Mouse (Mus musculus) layer of hippocampus, adult 18-20 months (tissue): ENCODE results near the gene Nek9. TPM values are rescaled to one million over a fixed set of nuclear protein-coding genes. Genes with fewer than 3 reads are reported as not detected.

ENCODE experiments used
- DNase-seq, 2 experiments: peaks; one replicate each; pipeline ENCODE4 v3.0.0; 2022; ENCODE audit warnings: low spot score in 2 of 2
- long read RNA-seq: library from polyadenylated mRNA; stranded (forward); transcript quantifications from one replicate; pipeline ENCODE4 v2.0.0, GENCODE M21; 2021
- total RNA-seq, 2 experiments: library from RNA; stranded (reverse); gene quantifications; 2 replicates each; pipeline ENCODE4 v1.2.3; 2021

Gene Nek9
- total RNA-seq = 10 to 100 TPM; 34.1 to 35.2 TPM
- long read RNA-seq, full-length matches to known transcripts = 7 of 13 reads
- long read RNA-seq, partial matches to known transcripts = 2 of 13 reads
- long read RNA-seq, other reads (novel, unspliced or antisense) = 4 of 13 reads

GRCm38 (mm10) chr12:85339243-85339729 lies at the start of gene Nek9:
Nek9 (minus strand) TSS chr12:85339362.
- DNase-seq = peak; percentile 84 to 95

DNA sequence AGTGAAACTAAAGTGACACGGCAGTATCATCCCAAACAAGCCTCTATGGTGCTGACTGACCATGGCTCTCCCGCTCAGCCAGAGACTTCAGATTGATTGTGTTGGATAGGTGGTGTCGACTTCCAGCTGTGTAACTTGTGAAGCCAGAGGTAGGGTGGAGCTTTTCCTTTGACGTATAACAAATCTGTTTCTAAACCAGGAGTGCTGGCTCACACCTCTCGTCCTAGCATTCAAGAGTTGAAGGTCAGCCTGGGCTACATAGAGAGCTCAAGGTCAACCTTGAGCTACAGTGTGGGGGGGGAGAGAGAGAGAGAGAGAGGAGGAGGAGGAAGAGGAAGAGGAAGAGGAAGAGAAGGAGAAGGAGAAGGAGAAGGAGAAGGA lies 46.8 kb upstream of the Nek9 start:
- DNase-seq = no peak

DNA sequence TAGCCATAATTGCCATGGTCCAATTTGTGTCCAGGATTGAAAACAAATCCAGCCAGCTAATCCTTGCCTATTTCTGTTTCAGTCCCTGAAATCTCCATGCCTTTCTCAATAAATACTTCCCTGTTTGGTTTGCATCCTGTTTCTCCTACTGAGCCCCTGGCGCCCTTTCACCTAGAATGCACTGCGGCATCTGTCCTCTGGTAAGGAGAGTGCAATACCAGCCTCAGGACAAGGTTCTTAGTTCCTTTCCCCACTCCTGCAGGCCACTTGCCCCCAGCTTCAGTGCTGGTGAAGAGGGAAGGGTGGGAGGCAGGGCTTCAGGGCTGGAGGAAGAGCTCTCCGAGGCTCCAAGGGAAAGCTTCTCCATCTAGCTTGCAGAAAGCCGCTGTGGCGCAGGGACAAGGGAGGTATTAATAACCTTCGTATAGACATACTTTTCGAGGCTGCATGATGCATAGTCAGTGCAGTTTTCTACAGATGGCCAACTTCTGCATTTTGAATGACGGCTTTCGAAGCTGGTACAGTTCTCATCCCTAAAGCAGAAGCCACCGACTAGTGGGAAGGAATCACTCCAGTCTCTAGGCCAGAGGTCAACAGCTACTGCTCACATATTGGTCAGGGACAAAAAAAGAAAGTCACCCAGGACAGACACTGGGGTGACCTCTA lies 46.3 kb upstream of the Nek9 start:
- DNase-seq = no peak

DNA sequence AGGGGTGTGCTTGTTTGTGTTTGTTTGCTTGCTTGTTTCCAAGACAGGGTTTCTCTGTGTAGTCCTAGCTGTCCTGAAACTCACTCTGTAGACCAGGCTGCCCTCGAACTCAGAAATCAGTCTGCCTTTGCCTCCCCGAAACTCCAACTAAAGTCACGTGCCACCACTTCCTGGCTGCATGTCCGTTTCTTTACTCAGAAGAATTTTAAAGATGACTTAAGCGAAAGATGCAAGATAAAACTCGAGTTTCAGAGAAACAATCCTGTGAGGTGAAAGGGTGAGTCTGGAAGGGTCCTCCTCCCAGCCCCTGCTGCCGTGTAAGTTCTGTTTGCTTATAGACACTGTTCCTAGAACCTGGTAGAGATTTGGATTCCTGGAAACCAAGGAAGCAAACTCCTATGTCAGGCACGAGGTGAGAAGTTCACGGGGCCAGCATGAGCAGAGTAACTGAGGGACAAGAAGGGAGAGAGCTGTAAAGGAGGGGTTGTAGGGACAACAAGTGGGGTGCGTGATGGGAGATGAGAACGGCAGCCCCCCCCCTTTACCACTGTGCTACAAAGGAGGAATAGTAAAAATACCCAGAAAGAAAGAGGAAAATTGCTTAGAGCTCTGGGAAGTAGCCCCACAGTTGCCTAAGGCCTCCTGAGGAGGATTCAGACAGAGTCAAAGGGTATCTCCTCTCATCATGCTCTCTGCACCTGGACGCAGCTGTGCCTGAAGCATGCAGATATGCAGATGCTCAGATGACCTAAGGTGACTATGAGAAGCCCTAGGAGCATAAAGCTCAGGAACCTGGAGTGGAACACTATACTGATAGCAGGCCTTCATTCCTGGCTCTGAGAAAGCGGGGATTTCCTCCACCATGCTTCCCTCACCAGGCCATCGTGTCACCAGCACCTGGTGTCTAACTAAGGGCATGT lies 43.9 kb upstream of the Nek9 start:
- DNase-seq = no peak

- DNase-seq = no peak
Observed at GRCm38 (mm10) chr12:85381570-85381969, 42.4 kb upstream of the Nek9 start.

DNA sequence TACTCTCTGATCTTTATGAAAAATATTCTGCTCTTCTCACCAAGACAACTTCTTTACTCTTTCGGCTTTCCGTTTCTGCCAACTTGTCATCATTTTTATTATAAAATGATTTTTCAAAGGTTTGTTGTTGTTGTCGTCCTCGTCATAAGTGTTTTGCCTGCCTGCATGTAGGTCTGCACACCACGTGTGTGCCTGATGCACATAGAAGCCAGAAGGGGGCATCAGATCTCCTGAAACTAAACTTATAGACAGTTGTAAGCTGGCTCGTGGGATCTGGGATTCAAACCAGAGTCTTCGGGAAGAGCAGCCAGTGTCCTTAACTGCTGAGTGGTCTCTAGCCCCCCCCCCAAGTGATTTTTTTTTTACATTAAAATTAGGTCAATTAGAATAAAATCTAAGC lies 41.8 kb upstream of the Nek9 start:
- DNase-seq = no peak

GRCm38 (mm10) chr12:85380308-85380707 lies 41.1 kb upstream of the Nek9 start:
- no peak for DNase-seq

GRCm38 (mm10) chr12:85378271-85378670 lies 39.1 kb upstream of the Nek9 start:
- DNase-seq = no peak

- DNase-seq = peak; percentile 87 to 95
Observed at GRCm38 (mm10) chr12:85374561-85375272, 35.6 kb upstream of the Nek9 start, which contains the start of gene Tmed10. Tmed10 (minus strand) TSS chr12:85374847.

DNA sequence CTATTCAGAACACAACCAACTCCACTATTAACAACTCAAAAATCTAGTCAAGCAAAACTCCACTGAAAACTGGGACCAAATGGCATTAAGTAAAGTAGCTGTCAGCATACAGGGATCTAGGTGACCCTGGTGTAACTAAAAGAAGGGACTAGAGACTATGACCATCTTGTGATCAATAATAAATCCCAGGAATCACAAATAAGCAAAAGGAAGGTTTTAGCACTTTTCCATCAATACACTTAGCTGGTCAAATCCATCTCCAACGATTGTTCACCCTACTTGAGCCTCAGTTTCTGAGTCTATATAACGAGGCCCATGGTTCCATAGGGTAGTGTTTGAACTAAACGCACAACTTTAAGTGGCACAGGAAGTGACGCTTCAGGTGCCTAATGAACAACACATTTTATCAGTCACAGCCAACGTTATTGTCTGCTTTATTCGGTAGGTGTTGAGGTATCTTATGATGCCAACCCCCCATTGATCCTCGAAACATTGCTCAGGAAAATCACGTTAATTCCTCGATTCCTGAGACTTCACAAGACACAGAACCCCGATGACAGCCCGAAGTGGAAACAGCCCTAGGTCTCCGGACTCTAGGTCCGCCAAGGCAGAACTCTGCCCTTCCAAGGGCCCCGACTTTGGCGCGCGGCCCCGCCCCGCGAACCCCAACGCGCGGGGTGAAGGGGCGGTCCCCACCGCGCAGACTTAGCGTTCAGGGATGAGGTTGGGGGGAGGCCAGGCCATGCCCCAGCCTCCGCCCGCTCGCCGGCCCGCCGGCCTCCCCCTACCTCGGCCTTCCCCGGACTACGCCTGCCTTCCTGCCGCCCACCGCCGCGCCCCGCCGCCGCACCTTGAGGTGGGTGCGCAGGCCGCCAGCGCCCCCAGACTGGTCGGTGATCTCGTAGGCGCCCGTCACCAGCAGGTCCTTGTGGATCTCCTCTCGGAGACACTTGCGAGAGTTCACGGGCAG lies 34.7 kb upstream of the Nek9 start:
- peak; percentile 52 to 62 for DNase-seq

DNA sequence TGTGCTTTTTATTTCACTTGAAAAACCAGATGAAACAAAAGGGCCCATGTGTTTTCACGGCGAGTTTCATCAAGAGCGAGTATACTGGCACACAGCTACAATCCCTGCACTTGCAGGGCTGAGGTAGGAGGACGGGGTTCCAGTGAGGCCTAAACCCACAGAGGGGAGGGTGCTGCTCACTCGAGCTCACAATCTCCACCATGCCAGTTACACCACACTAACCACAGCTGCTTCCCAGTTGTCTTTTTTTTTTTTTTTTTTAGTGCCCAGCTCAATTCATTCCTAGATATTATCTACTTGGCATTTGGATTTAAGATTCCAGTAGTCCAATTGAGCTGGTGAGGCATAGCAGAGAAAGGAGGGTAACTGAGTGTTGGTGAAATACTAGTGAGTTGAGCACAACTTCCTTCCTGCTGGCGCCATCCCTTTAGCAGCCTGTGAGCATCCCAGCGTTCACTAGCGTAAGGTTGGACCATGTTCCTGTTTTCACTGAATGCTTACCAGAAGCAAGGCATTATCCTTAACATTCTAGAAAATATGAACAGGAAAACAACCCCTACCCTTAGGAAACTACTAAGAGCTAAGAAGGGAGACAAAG lies 33.0 kb upstream of the Nek9 start:
- no peak for DNase-seq

GRCm38 (mm10) chr12:85368441-85369063 lies 29.4 kb upstream of the Nek9 start:
- DNase-seq = no peak

- DNase-seq = peak; percentile 37 to 65
Observed at GRCm38 (mm10) chr12:85366271-85366670, 27.1 kb upstream of the Nek9 start.

GRCm38 (mm10) chr12:85362510-85362909 lies 23.3 kb upstream of the Nek9 start:
- DNase-seq = no peak

- no peak for DNase-seq
Observed at GRCm38 (mm10) chr12:85361580-85361979, 22.4 kb upstream of the Nek9 start.

- no peak for DNase-seq
Observed at GRCm38 (mm10) chr12:85361165-85361564, 22.0 kb upstream of the Nek9 start.

- no peak for DNase-seq
Observed at GRCm38 (mm10) chr12:85354061-85354460, 14.9 kb upstream of the Nek9 start.

- peak; percentile 64 to 85 for DNase-seq
Observed at GRCm38 (mm10) chr12:85350407-85351232, 11.5 kb upstream of the Nek9 start.
